Mouse (Mus musculus) lung, postnatal 4 days (tissue): ENCODE results near the gene Ttn.
"Not testable (repeated sequence)": the region's sequence is repeated elsewhere in the genome, so short reads cannot be mapped to it uniquely, and the experiment has no call there.

Source experiments
- DNase-seq, 2 experiments: peaks; one replicate each; pipeline ENCODE4 v3.0.0; 2021

Gene Ttn

GRCm38 (mm10) chr2:76982391-76983145 is at the start of gene Ttn:
Gene Ttn, minus strand, starts transcription at chr2:76982547.
- no peak for DNase-seq

- no peak for DNase-seq
Observed at GRCm38 (mm10) chr2:77020649-77021048, 38.3 kb upstream of the Ttn start.

- DNase-seq, result no peak
Observed at GRCm38 (mm10) chr2:77017735-77018134, 35.4 kb upstream of the Ttn start.

GRCm38 (mm10) chr2:77013449-77013848 is 31.1 kb upstream of the Ttn start:
- DNase-seq, result not testable (repeated sequence)

GRCm38 (mm10) chr2:77011981-77012380 is 29.6 kb upstream of the Ttn start:
- DNase-seq, result no peak

- DNase-seq, result no peak
Observed at GRCm38 (mm10) chr2:77007015-77007414, 24.7 kb upstream of the Ttn start.

- no peak for DNase-seq
Observed at GRCm38 (mm10) chr2:77003148-77003547, 20.8 kb upstream of the Ttn start.

- DNase-seq, result no peak
Observed at GRCm38 (mm10) chr2:76998351-76998750, 16.0 kb upstream of the Ttn start.

- DNase-seq, result no peak
Observed at GRCm38 (mm10) chr2:76992493-76993201, 10.3 kb upstream of the Ttn start.

- no peak for DNase-seq
Observed at GRCm38 (mm10) chr2:76987317-76987716, 5.0 kb upstream of the Ttn start.

GRCm38 (mm10) chr2:76984384-76984783 is 2.0 kb upstream of the Ttn start:
- no peak for DNase-seq

- DNase-seq, result no peak
Observed at GRCm38 (mm10) chr2:76983601-76984000, 1.3 kb upstream of the Ttn start.

GRCm38 (mm10) chr2:76981717-76982116 is 630 bp downstream of the Ttn start:
- DNase-seq, result no peak

GRCm38 (mm10) chr2:76980146-76980545 is 2.2 kb downstream of the Ttn start:
- peak in 1 of 2 experiments; percentile 44 for DNase-seq

GRCm38 (mm10) chr2:76977650-76978049 is 4.7 kb downstream of the Ttn start:
- DNase-seq, result no peak

- no peak for DNase-seq
Observed at GRCm38 (mm10) chr2:76972051-76972450, 10.3 kb downstream of the Ttn start.

GRCm38 (mm10) chr2:76971069-76971468 is 11.3 kb downstream of the Ttn start:
- DNase-seq, result no peak

- DNase-seq, result no peak
Observed at GRCm38 (mm10) chr2:76970669-76971068, 11.7 kb downstream of the Ttn start.

- DNase-seq, result no peak
Observed at GRCm38 (mm10) chr2:76970204-76970603, 12.1 kb downstream of the Ttn start.

GRCm38 (mm10) chr2:76969637-76970036 is 12.7 kb downstream of the Ttn start:
- DNase-seq, result no peak

GRCm38 (mm10) chr2:76968919-76969318 is 13.4 kb downstream of the Ttn start:
- peak; percentile 61 to 75 for DNase-seq

GRCm38 (mm10) chr2:76966582-76966981 is 15.8 kb downstream of the Ttn start:
- no peak for DNase-seq

GRCm38 (mm10) chr2:76966013-76966412 is 16.3 kb downstream of the Ttn start:
- no peak for DNase-seq

GRCm38 (mm10) chr2:76965542-76965941 is 16.8 kb downstream of the Ttn start:
- DNase-seq, result no peak
